Mouse (Mus musculus) ovary, postnatal 36 days (tissue): ENCODE results near the gene Sall1.

Experiments used
- DNase-seq: peaks from one replicate; pipeline ENCODE4 v3.0.0; 2022; ENCODE audit warnings: low spot score, mixed read lengths

Gene Sall1

DNA sequence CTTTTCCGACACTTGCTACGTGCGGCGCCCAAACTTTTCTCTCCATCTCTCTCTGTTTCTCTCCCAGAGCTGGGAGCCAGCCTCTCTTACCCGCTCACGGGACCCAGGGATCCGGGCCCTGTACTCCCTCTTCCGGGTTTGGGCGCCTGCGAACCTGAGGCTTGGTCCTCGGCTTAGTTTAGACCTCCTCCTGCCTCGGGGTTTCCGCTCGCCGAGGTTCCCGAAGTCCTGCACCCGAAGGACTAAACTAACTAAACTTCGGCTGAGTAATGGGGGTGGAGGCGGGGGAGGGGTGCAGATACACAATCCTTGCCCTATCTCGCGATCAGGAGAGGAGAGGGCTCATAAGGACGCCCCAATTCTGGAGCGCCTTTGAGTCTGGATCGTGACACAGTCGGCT lies at the start of gene Sall1:
Sall1 (minus strand) TSS at position 223 of the 400 bp plus-strand sequence.
- no peak for DNase-seq

- DNase-seq = no peak
These were observed 46.0 kb upstream of the Sall1 start for GRCm38 (mm10) chr8:89089916-89090315.

DNA sequence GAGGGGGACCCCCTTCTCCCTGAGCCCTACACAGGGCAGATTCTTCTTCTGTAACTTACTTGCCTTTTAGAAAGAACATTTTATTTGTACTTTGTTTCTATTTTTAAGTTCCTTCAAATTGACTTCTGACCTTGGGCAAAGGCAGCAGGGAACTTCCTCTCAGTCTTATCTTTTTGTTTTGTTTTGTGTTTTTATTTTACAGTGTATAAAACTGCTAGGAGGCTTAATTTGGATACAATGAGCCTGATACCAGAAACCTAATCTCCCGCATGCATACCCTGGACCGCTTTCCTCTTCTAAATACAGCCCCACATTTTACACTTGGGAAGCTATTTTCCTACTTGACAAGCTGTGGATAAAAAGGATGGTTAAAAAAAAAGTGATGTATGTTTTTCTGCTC lies 35.2 kb upstream of the Sall1 start:
- no peak for DNase-seq

DNA sequence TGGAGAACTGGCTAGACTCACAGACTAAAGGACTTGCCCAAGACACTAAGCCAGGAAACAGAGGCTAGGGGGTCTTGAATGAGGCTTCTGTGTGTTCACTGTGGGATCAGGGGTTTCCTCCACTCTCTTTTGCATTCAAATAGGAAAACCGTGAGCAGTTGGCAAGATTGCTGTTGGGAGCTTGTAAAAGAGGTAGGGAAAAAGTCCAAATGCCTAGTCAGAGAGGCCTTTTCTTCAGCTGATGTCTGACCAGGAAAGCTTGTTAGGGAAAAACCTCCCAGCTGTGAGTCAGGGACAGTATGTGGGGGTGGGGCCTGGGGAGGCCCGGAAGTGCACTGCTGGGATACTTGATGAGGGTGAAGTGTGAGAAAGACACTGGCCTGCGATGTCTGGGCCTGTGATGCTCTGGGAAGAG lies 29.0 kb upstream of the Sall1 start:
- DNase-seq = no peak

GRCm38 (mm10) chr8:89067499-89067898 lies 23.5 kb upstream of the Sall1 start:
- DNase-seq = no peak

GRCm38 (mm10) chr8:89064042-89064441 lies 20.1 kb upstream of the Sall1 start:
- no peak for DNase-seq

- no peak for DNase-seq
These were observed 19.5 kb upstream of the Sall1 start for GRCm38 (mm10) chr8:89063366-89064040.

GRCm38 (mm10) chr8:89060717-89061116 lies 16.8 kb upstream of the Sall1 start:
- no peak for DNase-seq

- DNase-seq = no peak
These were observed 15.5 kb upstream of the Sall1 start for GRCm38 (mm10) chr8:89059507-89059906.

DNA sequence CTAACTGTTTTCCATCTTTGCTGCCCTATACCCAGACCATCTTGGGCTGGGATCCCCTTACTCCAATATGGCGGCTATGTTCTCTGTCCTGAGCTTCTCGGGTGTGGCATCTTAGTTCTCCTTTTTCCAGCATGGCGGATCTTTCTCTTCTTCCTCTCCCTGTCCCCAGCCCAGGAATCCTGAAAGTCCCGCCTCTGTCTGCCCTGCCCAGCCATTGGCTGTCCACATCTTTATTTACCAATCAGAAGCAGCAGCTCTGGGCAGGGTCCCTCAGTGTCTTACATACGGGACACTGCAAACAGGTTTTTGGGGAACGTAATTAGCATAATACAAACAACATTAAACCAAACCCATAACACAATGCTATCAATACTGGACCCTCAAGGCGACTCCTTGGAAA lies 8.9 kb upstream of the Sall1 start:
- no peak for DNase-seq

DNA sequence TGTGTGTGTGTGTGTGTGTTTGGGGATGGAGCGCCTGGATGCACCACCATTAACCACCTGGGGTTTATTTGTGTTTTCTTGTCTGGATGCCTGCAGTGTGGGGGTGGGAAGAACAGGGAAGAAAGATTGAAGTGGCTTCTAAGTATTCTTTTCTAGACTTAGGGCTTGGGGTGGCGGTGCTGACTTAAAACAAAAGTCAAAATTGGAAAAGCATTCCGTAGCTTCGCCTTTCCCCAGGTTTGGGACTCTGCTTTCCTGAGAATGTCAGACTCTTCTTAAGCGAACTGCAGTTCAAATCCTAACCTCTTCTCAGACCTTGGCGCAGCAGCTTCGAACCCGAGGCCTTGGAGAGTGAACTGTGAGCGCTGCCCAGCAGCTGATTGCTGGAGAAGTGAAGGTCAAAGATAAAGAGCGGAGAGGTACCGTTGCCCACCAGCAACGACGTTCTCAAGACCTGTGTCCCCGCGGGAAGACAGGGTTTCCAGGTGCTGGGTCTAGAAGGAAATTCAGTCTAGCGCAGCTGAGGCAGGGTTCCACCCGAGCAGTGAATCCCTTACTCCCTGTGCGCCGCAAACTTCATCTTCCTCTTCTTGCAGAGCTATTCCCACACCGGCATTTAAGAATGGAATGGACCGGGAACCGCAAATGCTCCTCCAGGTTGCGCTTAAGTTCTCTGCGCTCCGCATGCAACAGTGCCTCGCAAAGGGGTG lies 2.8 kb upstream of the Sall1 start:
- DNase-seq = no peak

GRCm38 (mm10) chr8:89046226-89046625 lies 2.3 kb upstream of the Sall1 start:
- peak; percentile 42 for DNase-seq

- DNase-seq = no peak
These were observed 1.8 kb upstream of the Sall1 start for GRCm38 (mm10) chr8:89045726-89046125.

DNA sequence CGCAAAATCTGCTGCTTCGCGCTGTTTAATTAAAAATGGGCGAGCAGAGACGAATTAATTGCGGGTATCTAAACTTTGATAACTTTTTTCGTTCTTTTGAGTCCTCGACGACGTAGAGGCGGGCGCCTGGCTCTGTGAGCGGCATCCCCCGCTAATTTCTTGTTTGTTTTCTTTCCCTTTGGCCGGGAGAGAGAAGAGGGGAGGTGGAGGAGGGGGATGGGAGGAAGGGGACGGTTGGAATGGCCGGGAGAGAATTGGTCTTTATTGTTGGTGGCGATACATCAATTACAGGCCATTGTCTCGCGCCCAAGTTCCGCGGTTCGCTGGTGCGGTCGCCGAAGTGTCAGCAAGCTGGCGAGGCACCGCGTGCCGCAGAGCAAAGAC lies 1.2 kb upstream of the Sall1 start:
- no peak for DNase-seq

- DNase-seq = peak; percentile 16
These were observed 702 bp upstream of the Sall1 start for GRCm38 (mm10) chr8:89044511-89045217.

- peak; percentile 56 for DNase-seq
These were observed 556 bp downstream of the Sall1 start for GRCm38 (mm10) chr8:89043371-89043841.

DNA sequence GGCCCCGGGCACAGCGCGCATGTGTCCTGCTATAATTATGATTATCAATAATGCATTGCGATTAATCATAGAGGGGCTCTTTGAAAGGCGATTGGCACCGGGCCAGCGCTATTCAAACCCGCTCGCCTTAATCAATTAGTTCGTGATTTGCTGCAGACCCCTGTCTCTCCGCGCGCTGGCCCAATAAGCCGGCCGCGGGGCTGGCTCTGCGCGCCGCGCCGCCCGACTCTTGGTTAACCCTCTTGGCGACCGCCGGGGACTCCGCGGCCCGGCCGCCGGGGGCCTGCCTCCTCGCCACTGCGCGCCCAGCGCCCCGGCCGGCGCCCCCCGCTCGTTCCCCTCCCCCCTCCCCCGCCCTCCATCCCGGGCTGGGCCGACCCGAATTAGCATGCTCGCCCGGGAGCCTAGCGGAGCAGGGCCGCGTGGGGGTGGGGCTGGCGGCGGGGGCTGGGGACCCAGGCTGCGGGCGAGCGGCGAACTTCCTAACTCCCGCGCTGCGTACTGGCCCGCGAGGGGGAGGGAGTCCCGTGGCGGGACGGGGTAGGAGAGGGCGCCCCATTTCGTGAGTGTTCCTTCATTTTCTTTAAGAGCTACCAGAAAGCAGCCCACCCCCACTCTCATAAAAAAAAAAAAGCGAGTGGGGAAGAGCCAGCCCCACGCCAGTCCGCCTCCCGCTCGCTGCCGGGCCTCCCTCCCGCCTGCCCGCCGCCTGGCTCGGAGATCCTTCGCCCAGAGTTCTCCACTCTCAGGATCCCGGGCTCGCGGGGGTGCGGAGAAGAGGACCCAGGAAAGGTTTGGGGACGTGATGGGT lies 1.2 kb downstream of the Sall1 start:
- peak; percentile 45 for DNase-seq

DNA sequence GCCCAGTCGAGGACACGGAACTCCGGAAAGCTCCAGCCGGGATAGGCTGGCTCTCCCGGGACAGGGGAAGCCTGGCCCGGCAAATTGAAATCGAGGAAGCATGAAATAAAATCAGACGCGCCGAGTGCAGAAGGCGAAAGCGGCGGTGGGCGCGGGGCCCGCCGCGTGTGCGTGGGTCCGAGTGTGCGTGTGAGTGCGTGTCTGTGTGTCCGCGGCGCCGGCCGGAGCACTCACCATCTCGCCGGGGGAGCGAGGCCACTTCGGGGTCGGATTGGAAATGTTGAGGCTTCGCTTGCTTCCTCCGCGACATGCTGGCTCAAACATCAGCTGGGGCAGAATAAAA lies 1.9 kb downstream of the Sall1 start:
- DNase-seq = peak; percentile 19

DNA sequence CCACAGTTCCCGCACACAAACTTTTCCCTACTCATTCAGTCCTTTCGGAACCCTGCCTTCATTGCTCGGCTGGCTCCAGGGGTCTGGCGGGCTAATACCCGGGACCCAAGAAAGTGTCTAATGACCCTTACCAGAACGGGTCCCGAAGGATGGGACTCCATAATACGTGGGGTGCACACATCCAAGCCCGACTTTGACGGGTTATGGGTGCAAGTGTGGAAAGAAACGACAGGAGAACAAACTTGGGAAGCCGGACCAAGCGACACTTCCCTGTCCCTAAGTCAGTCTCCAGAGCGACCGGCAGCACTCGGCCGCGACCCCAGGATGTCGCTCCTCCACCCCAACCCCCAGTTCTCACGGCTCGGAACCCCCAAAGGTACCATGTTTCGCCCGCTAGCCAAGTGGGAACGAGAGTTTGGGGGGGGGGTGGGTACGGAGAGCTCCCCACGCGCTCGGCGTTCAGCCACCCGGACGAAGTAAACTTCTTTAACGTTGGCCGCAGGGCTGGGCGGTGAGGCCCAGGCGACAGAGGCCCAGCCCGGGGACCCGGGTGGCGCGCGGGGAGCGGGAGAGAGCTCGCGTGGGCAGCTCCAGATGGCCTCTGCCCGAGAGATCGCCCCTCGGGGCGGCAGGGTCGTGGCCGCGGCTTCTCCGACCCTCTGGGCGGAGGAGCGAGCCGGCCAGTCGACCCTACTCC lies 2.4 kb downstream of the Sall1 start:
- DNase-seq = peak; percentile 15

DNA sequence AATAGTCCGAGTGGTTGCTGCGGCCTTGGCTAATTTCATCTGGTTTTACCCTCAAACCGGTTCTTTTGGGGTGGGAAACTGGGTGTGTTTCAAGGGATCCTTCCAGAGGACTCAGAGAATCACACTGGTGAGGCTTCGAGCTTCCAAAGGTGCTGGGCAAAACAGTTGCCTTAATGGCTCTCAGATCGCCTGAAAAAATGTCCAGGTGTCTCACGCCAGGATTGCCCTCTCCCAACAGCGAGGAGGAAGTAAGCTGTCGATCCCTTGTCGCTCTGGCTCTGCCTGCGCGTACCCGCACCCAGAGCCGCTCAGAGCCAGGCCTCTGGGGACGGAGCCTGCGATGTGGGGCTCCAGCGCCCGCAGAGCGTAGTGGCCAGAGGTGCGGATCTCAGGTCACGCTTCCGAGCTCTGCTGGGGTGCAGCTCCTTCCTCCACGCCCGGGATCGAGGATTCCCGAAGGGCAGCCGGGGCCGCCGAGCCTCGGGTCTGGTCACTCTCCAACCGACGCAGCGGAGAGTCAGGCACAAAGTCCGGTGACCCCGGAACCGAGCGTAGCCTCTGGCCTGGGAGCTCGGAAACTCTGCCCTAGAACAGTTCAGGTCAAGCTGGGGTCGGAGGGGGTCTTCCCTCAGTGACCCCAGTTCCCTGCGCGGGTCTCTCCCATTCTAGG lies 3.1 kb downstream of the Sall1 start:
- peak; percentile 19 for DNase-seq

- DNase-seq = no peak
These were observed 4.1 kb downstream of the Sall1 start for GRCm38 (mm10) chr8:89039890-89040289.
